Mouse (Mus musculus) activated CD4-positive, CD25-positive, alpha-beta regulatory T cell, adult 9 weeks (primary cell): ENCODE measurements around the gene Flii. TPM values are rescaled to one million over a fixed set of nuclear protein-coding genes. Genes with fewer than 3 reads are reported as not detected.

ENCODE experiments used
- polyA plus RNA-seq: library from polyadenylated mRNA; unstranded; fragments of 100-300 nt; shearing (Covaris generic); gene quantifications from one replicate; pipeline ENCODE4 v1.2.1, GENCODE M21; 2017

The Flii gene
- polyA plus RNA-seq, result 204 TPM

GRCm38 (mm10) chr11:60726601-60727391 lies at the start of gene Flii:
Flii (minus strand) TSS chr11:60727263.

GRCm38 (mm10) chr11:60728260-60728761 lies 1.2 kb upstream of the Flii start, which contains the start of gene Mief2:
Mief2 (plus strand) TSS chr11:60728398.

GRCm38 (mm10) chr11:60699524-60700075 lies 27.5 kb downstream of the Flii start, which contains the start of gene Llgl1:
Llgl1 (plus strand) TSS chr11:60699723.

Other genes with a start within 250 kb of the Flii start
- gene Alkbh5, start 190.9 kb downstream of the Flii start, polyA plus RNA-seq, result 4.0 TPM
- 22.2 TPM for gene Llgl1, start 27.5 kb downstream of the Flii start, polyA plus RNA-seq
- gene Mief2, start 1.1 kb upstream of the Flii start, polyA plus RNA-seq, result 19.5 TPM
- gene Top3a, start 50.1 kb upstream of the Flii start, polyA plus RNA-seq, result 17.9 TPM
- gene Smcr8, start 50.3 kb upstream of the Flii start, polyA plus RNA-seq, result 15.6 TPM
- 27.2 TPM for gene Shmt1, start 84.5 kb upstream of the Flii start, polyA plus RNA-seq
- gene Dhrs7b, start 103.4 kb upstream of the Flii start, polyA plus RNA-seq, result 34.9 TPM
- 42.3 TPM for gene Tmem11, start 152.0 kb upstream of the Flii start, polyA plus RNA-seq
- 8.1 TPM for gene Natd1, start 187.5 kb upstream of the Flii start, polyA plus RNA-seq
- 56.4 TPM for gene Map2k3, start 204.8 kb upstream of the Flii start, polyA plus RNA-seq